Mouse (Mus musculus) midbrain, embryonic 13.5 days (tissue): ENCODE measurements around the gene Olfr518. TPM values are rescaled to one million over a fixed set of nuclear protein-coding genes. Genes with fewer than 3 reads are reported as not detected.

Source experiments
- polyA plus RNA-seq: library from polyadenylated mRNA; unstranded; fragments of >200 nt; fragmentation: Nextera tagmentation; extraction: Ambion mirVana; gene quantifications from 2 replicates; pipeline ENCODE4 v1.2.1, GENCODE M21; 2015

Olfr518 gene
- polyA plus RNA-seq, 1 experiment from 2014 or later: not detected

Other genes starting within 250 kb of the Olfr518 start
- gene Olfr509, start 233.1 kb downstream of the Olfr518 start, polyA plus RNA-seq: not detected in 2 replicates
- not detected in 2 replicates for gene Olfr510, start 218.6 kb downstream of the Olfr518 start, polyA plus RNA-seq
- gene Olfr512, start 171.7 kb downstream of the Olfr518 start, polyA plus RNA-seq: not detected in 2 replicates
- not detected in 2 replicates for gene Olfr513, start 134.0 kb downstream of the Olfr518 start, polyA plus RNA-seq
- gene Olfr514, start 59.0 kb downstream of the Olfr518 start, polyA plus RNA-seq: not detected in 2 replicates
- gene Olfr516, start 34.5 kb downstream of the Olfr518 start, polyA plus RNA-seq: not detected in 2 replicates
- gene Olfr517, start 12.6 kb downstream of the Olfr518 start, polyA plus RNA-seq: not detected in 2 replicates
- gene Olfr519, start 9.4 kb upstream of the Olfr518 start, polyA plus RNA-seq: not detected in 2 replicates
- gene Nlrp10, start 45.2 kb upstream of the Olfr518 start, polyA plus RNA-seq: not detected in 2 replicates
- gene Eif3f, start 49.4 kb upstream of the Olfr518 start, polyA plus RNA-seq: 78.2 and 78.7 TPM in 2 replicates
- gene Tub, start 65.3 kb upstream of the Olfr518 start, polyA plus RNA-seq: 37.9 and 40.9 TPM in 2 replicates
- gene Ric3, start 198.3 kb upstream of the Olfr518 start, polyA plus RNA-seq: 30.6 and 34.0 TPM in 2 replicates